Mouse (Mus musculus) olfactory bulb, adult 2 months (tissue): ENCODE results near the gene Ppp2r1a.

Experiments used
- CTCF ChIP-seq: fragments of 200-500 bp; IDR thresholded peaks from 2 replicates; pipeline ENCODE4 v1.5.1; 2012; ENCODE audit warnings: low read depth, mild to moderate bottlenecking, low read length, moderate library complexity; ENCODE audit not compliant: insufficient read depth
- POLR2A ChIP-seq: fragments of 200-500 bp; IDR thresholded peaks from 2 replicates; pipeline ENCODE4 v1.6.1; 2012; ENCODE audit warnings: mild to moderate bottlenecking, low read depth, low read length, moderate library complexity; ENCODE audit not compliant: insufficient read depth

DNA sequence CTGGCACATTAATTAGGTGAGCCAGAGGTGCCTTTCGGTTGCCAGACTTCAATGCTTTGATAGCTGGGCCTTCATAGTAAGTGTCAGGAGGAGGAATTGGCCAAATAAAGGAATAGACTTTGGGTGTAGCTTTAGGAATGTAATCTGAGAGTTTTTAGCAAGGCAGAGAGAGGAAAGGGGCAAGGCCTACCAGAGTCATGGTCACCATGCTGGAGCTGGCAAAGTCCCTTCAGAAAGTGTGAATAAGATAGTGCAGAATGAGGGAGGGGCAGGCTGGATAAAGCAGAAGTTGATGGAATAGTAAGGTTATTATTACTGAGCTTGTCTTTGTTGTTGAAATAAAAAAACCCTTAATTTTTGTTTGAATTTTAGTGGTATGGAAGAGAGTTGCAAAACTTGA, 64.6 kb downstream of the Ppp2r1a start:
- TF ChIP-seq CTCF (no peak), POLR2A (no peak)
